Mouse (Mus musculus) small intestine, adult 2 months (tissue): ENCODE results near the gene Tmem121.

ENCODE experiments used
- CTCF ChIP-seq: fragments of 200-500 bp; IDR thresholded peaks from 2 replicates; pipeline ENCODE4 v1.5.1; 2012; ENCODE audit warnings: low read depth, mild to moderate bottlenecking, control low read depth, inconsistent platforms, low read length, moderate library complexity, mixed read lengths; ENCODE audit not compliant: insufficient replicate concordance, insufficient read length; ENCODE audit errors: extremely low read depth
- POLR2A ChIP-seq: fragments of 200-500 bp; IDR thresholded peaks from 2 replicates; pipeline ENCODE4 v1.6.1; 2012; ENCODE audit warnings: low read depth, mild to moderate bottlenecking, control low read depth, inconsistent platforms, low read length, moderate library complexity

- TF ChIP-seq POLR2A: no peak
- TF ChIP-seq CTCF: no peak
These were observed 7.7 kb downstream of the Tmem121 start for GRCm38 (mm10) chr12:113193423-113193822.
